Mouse (Mus musculus): Measurements from ENCODE around the gene Cdc42ep5. TPM values are rescaled to one million over a fixed set of nuclear protein-coding genes. Genes with fewer than 3 reads are reported as not detected.

Gene Cdc42ep5
- polyA plus RNA-seq, 1 experiment from 2014 or later: 35.1 TPM

GRCm38 (mm10) chr7:4148341-4149208 lies 16.1 kb downstream of the Cdc42ep5 start:
- peaks cover 15% of the 10 kb centered on the region for H3K27me3 ChIP-seq (ENCODE audit: control insufficient read depth, insufficient read depth, low read length)
- peaks cover 27% of the 10 kb centered on the region for H3K36me3 ChIP-seq (ENCODE audit: control insufficient read depth, insufficient read depth, low read length)
- H3K4me2 ChIP-seq (ENCODE audit: low read depth, severe bottlenecking): peak overlapping the region; percentile 89
- H3K4me3 ChIP-seq (ENCODE audit: low read depth, low read length): peak overlapping the region; percentile 72
- ATAC-seq (ENCODE audit: insufficient number of reproducible peaks, low FRiP score, low TSS enrichment, low read depth) (peak; percentile 1; the same call in 1 of the 2 replicates), DNase-seq (ENCODE audit: low spot score) (no peak)
- peak overlapping the region; percentile 36; the same call in 1 of the 2 replicates for H3K27ac ChIP-seq (replicated peaks; ENCODE audit: low read depth, low read length)
- H3K9me3 ChIP-seq (ENCODE audit: control insufficient read depth, low read length): peaks cover 2% of the 10 kb centered on the region; the same call in 1 of the 2 replicates
- peak overlapping the region; percentile 55; the same call in 1 of the 2 replicates for H3K9ac ChIP-seq (ENCODE audit: low read length)
- peaks cover 7% of the 10 kb centered on the region; the same call in 1 of the 2 replicates for H3K4me1 ChIP-seq (ENCODE audit: control insufficient read depth, insufficient read depth, low read length)
- 27% methylated on average over 18 of the region's 18 CpGs for WGBS

DNA sequence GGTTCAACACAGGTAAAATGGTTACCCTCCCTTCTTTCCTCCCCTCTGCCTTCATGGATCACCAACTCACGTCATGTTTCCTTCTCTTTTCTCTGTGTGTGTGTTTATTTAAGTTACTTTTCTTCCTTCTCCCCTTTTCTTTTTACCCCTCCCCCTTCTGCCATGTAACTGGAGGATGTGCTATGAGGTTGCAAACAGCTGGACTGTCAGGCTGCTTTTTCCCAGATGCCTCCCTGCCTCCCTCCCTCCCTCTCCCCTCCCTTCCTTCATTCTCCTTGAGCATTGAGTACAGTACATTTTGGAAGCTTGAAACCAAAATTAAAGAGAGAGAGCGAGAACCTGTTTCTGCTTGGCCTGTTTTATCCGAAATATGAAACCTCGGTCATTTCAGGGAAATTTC lies 16.8 kb downstream of the Cdc42ep5 start:
- H3K36me3 ChIP-seq (ENCODE audit: control insufficient read depth, insufficient read depth, low read length): peaks cover 35% of the 10 kb centered on the region
- no peak overlapping the region for H3K4me3 ChIP-seq (ENCODE audit: low read depth, low read length)
- 85% methylated on average over 4 of the region's 4 CpGs for WGBS
- peaks cover 15% of the 10 kb centered on the region for H3K27me3 ChIP-seq (ENCODE audit: control insufficient read depth, insufficient read depth, low read length)
- no peak overlapping the region for H3K4me2 ChIP-seq (ENCODE audit: low read depth, severe bottlenecking)
- H3K9ac ChIP-seq (ENCODE audit: low read length): no peak overlapping the region
- DNase-seq (ENCODE audit: low spot score) (no peak), ATAC-seq (ENCODE audit: insufficient number of reproducible peaks, low FRiP score, low TSS enrichment, low read depth) (no peak)
- peaks cover 7% of the 10 kb centered on the region; the same call in 1 of the 2 replicates for H3K4me1 ChIP-seq (ENCODE audit: control insufficient read depth, insufficient read depth, low read length)
- H3K9me3 ChIP-seq (ENCODE audit: control insufficient read depth, low read length): peaks cover 2% of the 10 kb centered on the region; the same call in 1 of the 2 replicates
- no peak overlapping the region for H3K27ac ChIP-seq (replicated peaks; ENCODE audit: low read depth, low read length)

DNA sequence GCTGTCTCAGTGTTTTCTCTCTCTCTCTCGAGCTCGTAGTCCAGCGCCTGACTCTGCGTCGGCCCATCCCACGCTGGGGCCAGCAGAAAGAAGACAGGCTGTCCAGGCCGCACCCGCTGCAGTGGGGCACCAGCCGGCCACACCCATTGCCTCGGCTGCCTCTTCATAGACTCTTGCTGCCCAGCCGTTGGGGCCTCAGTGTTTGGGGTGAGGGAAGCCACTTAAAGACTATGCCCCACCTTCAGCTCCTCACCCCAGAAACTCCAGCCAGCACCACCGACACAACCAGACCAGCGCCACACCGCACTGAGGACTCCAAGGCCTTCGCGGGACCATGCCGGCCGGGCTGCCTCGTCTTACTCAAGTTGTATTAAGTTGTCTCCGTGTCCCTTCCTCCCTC lies 17.3 kb downstream of the Cdc42ep5 start:
- ATAC-seq (ENCODE audit: insufficient number of reproducible peaks, low FRiP score, low TSS enrichment, low read depth) (no peak), DNase-seq (ENCODE audit: low spot score) (no peak)
- 91% methylated on average over 20 of the region's 20 CpGs for WGBS

GRCm38 (mm10) chr7:4146241-4147180 lies 18.1 kb downstream of the Cdc42ep5 start:
- ATAC-seq (ENCODE audit: insufficient number of reproducible peaks, low FRiP score, low TSS enrichment, low read depth): no peak

More for the DNA sequence above, 17.3 kb downstream of the Cdc42ep5 start:
- no peak overlapping the region for H3K4me2 ChIP-seq (ENCODE audit: low read depth, severe bottlenecking)
- no peak overlapping the region for H3K4me3 ChIP-seq (ENCODE audit: low read depth, low read length)
- no peak overlapping the region for H3K9ac ChIP-seq (ENCODE audit: low read length)
- H3K36me3 ChIP-seq (ENCODE audit: control insufficient read depth, insufficient read depth, low read length): peaks cover 39% of the 10 kb centered on the region
- H3K27ac ChIP-seq (replicated peaks; ENCODE audit: low read depth, low read length): no peak overlapping the region
- H3K27me3 ChIP-seq (ENCODE audit: control insufficient read depth, insufficient read depth, low read length): peaks cover 15% of the 10 kb centered on the region
- H3K4me1 ChIP-seq (ENCODE audit: control insufficient read depth, insufficient read depth, low read length): peaks cover 7% of the 10 kb centered on the region; the same call in 1 of the 2 replicates
- H3K9me3 ChIP-seq (ENCODE audit: control insufficient read depth, low read length): peaks cover 2% of the 10 kb centered on the region; the same call in 1 of the 2 replicates

DNA sequence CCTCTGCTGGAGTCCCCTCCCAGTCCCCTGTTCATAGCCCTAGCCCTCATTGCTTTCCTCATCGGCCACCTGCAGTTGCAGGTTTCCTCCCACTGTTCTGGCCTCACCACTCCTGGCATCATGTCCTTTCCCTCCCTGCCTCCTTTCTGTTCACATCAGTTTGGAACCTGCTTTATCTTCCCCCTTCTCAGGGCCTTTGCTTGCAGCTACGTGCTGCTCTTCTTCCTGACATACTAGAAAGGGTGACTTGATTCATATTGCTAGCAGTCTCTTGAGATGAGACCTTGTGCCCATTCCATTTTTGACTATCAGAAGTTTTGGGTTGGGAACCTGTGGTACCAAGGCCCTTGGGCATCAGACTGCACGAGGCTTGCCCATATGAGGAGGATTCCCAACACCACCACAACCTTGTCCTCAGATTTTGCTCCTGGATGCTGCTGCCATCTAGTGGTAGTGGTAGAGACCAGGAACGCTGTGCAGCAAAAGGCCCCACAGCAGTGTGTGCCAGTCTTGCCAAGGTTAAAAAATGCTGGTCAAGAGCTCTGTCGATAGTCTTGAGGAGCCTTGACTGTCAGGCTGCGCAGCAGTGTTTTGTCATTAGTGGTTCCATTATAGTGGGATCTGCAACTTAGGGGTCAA lies 19.0 kb downstream of the Cdc42ep5 start:
- DNase-seq (ENCODE audit: low spot score): peak; percentile 63
- no peak overlapping the region for H3K4me2 ChIP-seq (ENCODE audit: low read depth, severe bottlenecking)
- no peak for ATAC-seq (ENCODE audit: insufficient number of reproducible peaks, low FRiP score, low TSS enrichment, low read depth)
- peaks cover 7% of the 10 kb centered on the region; the same call in 1 of the 2 replicates for H3K4me1 ChIP-seq (ENCODE audit: control insufficient read depth, insufficient read depth, low read length)
- no peak overlapping the region for H3K4me3 ChIP-seq (ENCODE audit: low read depth, low read length)
- H3K9ac ChIP-seq (ENCODE audit: low read length): no peak overlapping the region
- H3K27me3 ChIP-seq (ENCODE audit: control insufficient read depth, insufficient read depth, low read length): peaks cover under 1% of the 10 kb centered on the region
- H3K36me3 ChIP-seq (ENCODE audit: control insufficient read depth, insufficient read depth, low read length): peaks cover 51% of the 10 kb centered on the region
- H3K27ac ChIP-seq (replicated peaks; ENCODE audit: low read depth, low read length): no peak overlapping the region
- 76% methylated on average over 6 of the region's 6 CpGs for WGBS
- no peaks in the 10 kb centered on the region for H3K9me3 ChIP-seq (ENCODE audit: control insufficient read depth, low read length)

More at GRCm38 (mm10) chr7:4146241-4147180, 18.1 kb downstream of the Cdc42ep5 start:
- peaks cover 2% of the 10 kb centered on the region; the same call in 1 of the 2 replicates for H3K9me3 ChIP-seq (ENCODE audit: control insufficient read depth, low read length)
- peaks cover 7% of the 10 kb centered on the region; the same call in 1 of the 2 replicates for H3K4me1 ChIP-seq (ENCODE audit: control insufficient read depth, insufficient read depth, low read length)
- H3K27me3 ChIP-seq (ENCODE audit: control insufficient read depth, insufficient read depth, low read length): peaks cover 9% of the 10 kb centered on the region
- no peak overlapping the region for H3K4me3 ChIP-seq (ENCODE audit: low read depth, low read length)
- no peak overlapping the region for H3K9ac ChIP-seq (ENCODE audit: low read length)
- no peak for DNase-seq (ENCODE audit: low spot score)
- H3K27ac ChIP-seq (replicated peaks; ENCODE audit: low read depth, low read length): no peak overlapping the region
- 95% methylated on average over 23 of the region's 23 CpGs for WGBS
- H3K36me3 ChIP-seq (ENCODE audit: control insufficient read depth, insufficient read depth, low read length): peaks cover 46% of the 10 kb centered on the region
- H3K4me2 ChIP-seq (ENCODE audit: low read depth, severe bottlenecking): no peak overlapping the region

DNA sequence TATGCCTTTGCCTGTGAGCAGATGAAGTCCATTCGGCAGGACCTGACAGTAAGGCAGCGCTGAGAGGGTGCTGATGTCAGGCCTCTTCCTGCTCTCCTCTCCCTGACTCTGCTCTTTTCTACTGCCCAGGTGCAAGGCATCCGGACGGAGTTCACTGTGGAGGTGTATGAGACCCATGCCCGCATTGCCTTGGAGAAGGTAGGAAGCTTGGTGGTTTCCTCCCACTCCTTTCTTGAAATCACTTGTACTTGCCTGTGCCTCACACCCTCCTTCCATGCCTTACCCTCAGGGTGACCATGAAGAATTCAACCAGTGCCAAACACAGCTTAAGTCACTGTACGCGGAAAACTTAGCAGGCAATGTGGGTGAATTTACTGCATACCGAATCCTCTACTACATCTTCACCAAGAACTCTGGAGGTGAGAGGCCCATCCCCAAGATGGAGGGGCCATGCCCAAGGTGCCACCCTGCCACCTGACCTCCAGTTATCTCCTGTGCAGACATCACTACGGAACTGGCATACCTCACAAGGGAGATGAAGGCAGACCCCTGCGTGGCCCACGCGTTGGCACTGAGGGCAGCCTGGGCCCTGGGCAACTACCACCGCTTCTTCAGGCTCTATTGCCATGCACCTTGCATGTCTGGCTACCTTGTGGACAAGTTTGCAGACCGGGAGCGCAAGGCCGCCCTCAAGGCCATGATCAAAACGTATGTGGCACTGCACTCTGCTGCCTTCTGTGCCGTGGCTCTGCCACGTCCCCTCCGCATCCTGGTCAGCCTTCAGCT lies 19.7 kb downstream of the Cdc42ep5 start:
- no peak for ATAC-seq (ENCODE audit: insufficient number of reproducible peaks, low FRiP score, low TSS enrichment, low read depth)
- Histone ChIP-seq H3K4me3 (ENCODE audit: low read depth, low read length) (no peak overlapping the region), H3K9me3 (ENCODE audit: control insufficient read depth, low read length) (no peaks in the 10 kb centered on the region), H3K27me3 (ENCODE audit: control insufficient read depth, insufficient read depth, low read length) (no peaks in the 10 kb centered on the region), H3K4me1 (ENCODE audit: control insufficient read depth, insufficient read depth, low read length) (peaks cover 2% of the 10 kb centered on the region; the same call in 1 of the 2 replicates), H3K36me3 (ENCODE audit: control insufficient read depth, insufficient read depth, low read length) (peaks cover 53% of the 10 kb centered on the region), H3K4me2 (ENCODE audit: low read depth, severe bottlenecking) (no peak overlapping the region), H3K9ac (ENCODE audit: low read length) (no peak overlapping the region), H3K27ac (replicated peaks; ENCODE audit: low read depth, low read length) (no peak overlapping the region)
- DNase-seq (ENCODE audit: low spot score): no peak
- 97% methylated on average over 20 of the region's 20 CpGs for WGBS

- Histone ChIP-seq H3K27me3 (ENCODE audit: control insufficient read depth, insufficient read depth, low read length) (no peaks in the 10 kb centered on the region), H3K9me3 (ENCODE audit: control insufficient read depth, low read length) (no peaks in the 10 kb centered on the region), H3K4me2 (ENCODE audit: low read depth, severe bottlenecking) (no peak overlapping the region), H3K4me1 (ENCODE audit: control insufficient read depth, insufficient read depth, low read length) (no peaks in the 10 kb centered on the region), H3K4me3 (ENCODE audit: low read depth, low read length) (no peak overlapping the region), H3K9ac (ENCODE audit: low read length) (no peak overlapping the region), H3K36me3 (ENCODE audit: control insufficient read depth, insufficient read depth, low read length) (peaks cover 58% of the 10 kb centered on the region), H3K27ac (replicated peaks; ENCODE audit: low read depth, low read length) (no peak overlapping the region)
- 93% methylated on average over 13 of the region's 13 CpGs for WGBS
- no peak for DNase-seq (ENCODE audit: low spot score)
- no peak for ATAC-seq (ENCODE audit: insufficient number of reproducible peaks, low FRiP score, low TSS enrichment, low read depth)
Observed at GRCm38 (mm10) chr7:4144046-4144445, 20.6 kb downstream of the Cdc42ep5 start.

Measured in limb, embryonic 11.5 days (tissue).